Mouse (Mus musculus) embryo, embryonic 11 days (tissue): ENCODE results near the gene Soga1.
A peak's percentile ranks its signal among the peaks of the same experiment; 100 is the strongest.

Experiments used
- DNase-seq: peaks from one replicate; pipeline ENCODE4 v3.0.0-alpha.2; 2015

The Soga1 gene

GRCm38 (mm10) chr2:157078059-157078792 is 828 bp downstream of the Soga1 start:
- DNase-seq = peak; percentile 46

GRCm38 (mm10) chr2:157077641-157078058 is 1.4 kb downstream of the Soga1 start:
- peak; percentile 78 for DNase-seq

- DNase-seq = no peak
Observed at GRCm38 (mm10) chr2:157077160-157077559, 1.9 kb downstream of the Soga1 start.

- no peak for DNase-seq
Observed at GRCm38 (mm10) chr2:157076585-157076984, 2.5 kb downstream of the Soga1 start.

GRCm38 (mm10) chr2:157075685-157076084 is 3.4 kb downstream of the Soga1 start:
- DNase-seq = no peak

GRCm38 (mm10) chr2:157075226-157075625 is 3.8 kb downstream of the Soga1 start:
- no peak for DNase-seq

- DNase-seq = no peak
Observed at GRCm38 (mm10) chr2:157074772-157075171, 4.3 kb downstream of the Soga1 start.

- no peak for DNase-seq
Observed at GRCm38 (mm10) chr2:157074186-157074724, 4.8 kb downstream of the Soga1 start.

GRCm38 (mm10) chr2:157073378-157074052 is 5.5 kb downstream of the Soga1 start:
- no peak for DNase-seq

GRCm38 (mm10) chr2:157072316-157072990 is 6.6 kb downstream of the Soga1 start:
- DNase-seq = no peak

- DNase-seq = no peak
Observed at GRCm38 (mm10) chr2:157071556-157071955, 7.5 kb downstream of the Soga1 start.

GRCm38 (mm10) chr2:157070365-157070764 is 8.7 kb downstream of the Soga1 start:
- no peak for DNase-seq

GRCm38 (mm10) chr2:157069755-157070315 is 9.2 kb downstream of the Soga1 start:
- DNase-seq = no peak

GRCm38 (mm10) chr2:157069355-157069735 is 9.7 kb downstream of the Soga1 start:
- no peak for DNase-seq

- DNase-seq = no peak
Observed at GRCm38 (mm10) chr2:157068701-157069354, 10.2 kb downstream of the Soga1 start.

GRCm38 (mm10) chr2:157066731-157067430 is 12.2 kb downstream of the Soga1 start:
- DNase-seq = no peak

GRCm38 (mm10) chr2:157065879-157066226 is 13.2 kb downstream of the Soga1 start:
- no peak for DNase-seq

GRCm38 (mm10) chr2:157064978-157065878 is 13.8 kb downstream of the Soga1 start:
- no peak for DNase-seq

- no peak for DNase-seq
Observed at GRCm38 (mm10) chr2:157064136-157064535, 14.9 kb downstream of the Soga1 start.

- DNase-seq = no peak
Observed at GRCm38 (mm10) chr2:157063241-157063700, 15.8 kb downstream of the Soga1 start.
